Mouse (Mus musculus): ENCODE results near the gene Slc16a8.

DNA sequence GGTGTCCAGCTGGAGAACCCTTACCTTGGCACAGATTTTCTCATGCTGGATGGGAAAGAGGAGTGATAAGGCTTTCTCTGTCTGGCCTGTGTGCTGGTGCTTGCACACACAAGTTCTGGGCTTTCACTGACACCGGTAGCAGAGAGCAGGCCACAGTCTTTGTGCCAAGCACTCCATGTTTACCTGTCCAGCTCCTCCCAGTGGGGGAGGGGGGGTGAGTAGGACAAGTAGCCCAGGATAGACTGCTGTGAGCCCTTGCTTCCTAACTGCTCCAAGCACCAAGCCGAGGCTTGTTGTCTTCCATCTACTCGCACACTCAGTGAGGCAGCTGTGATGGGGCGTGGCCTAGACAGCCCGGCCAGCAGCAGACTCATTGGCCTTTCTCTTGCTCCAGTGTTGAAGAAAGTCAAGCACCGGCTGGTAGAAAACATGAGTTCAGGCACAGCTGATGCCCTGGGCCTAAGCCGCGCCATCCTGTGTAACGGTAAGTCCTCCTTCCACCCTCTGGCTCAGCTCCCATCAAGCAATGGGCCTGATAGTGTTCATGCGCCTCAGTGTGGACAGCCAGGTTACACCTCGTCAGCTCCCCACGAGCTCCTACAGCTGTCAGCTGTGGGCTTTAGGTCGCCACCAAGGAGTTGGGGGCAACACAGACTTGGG, 11.9 kb downstream of the Slc16a8 start:
- TF ChIP-seq CTCF (IDR thresholded peaks at IDR 0.05), result no peak
- TF ChIP-seq EP300 (IDR thresholded peaks at IDR 0.05; ENCODE audit: insufficient read depth, low read depth, low read length), result no peak

Measured in heart, adult 2 months (tissue).